Mouse (Mus musculus) megakaryocyte, embryonic 14.5 days (primary cell): Measurements from ENCODE around the gene Ift20. TPM values are rescaled to one million over a fixed set of nuclear protein-coding genes. Genes with fewer than 3 reads are reported as not detected.

Experiments
- H3K27me3 ChIP-seq: replicated peaks from 2 replicates; pipeline ENCODE3; 2012; ENCODE audit warnings: inconsistent platforms
- H3K36me3 ChIP-seq: replicated peaks from 2 replicates; pipeline ENCODE3; 2012; ENCODE audit warnings: low read length, inconsistent platforms, mixed read lengths
- H3K4me1 ChIP-seq: 2 replicates; pipeline ENCODE4 v1.6.1; 2012; ENCODE audit warnings: inconsistent platforms
- H3K4me3 ChIP-seq: replicated peaks from 2 replicates; pipeline ENCODE3; 2012; ENCODE audit warnings: moderate library complexity, mild to moderate bottlenecking, inconsistent platforms
- H3K9me3 ChIP-seq: 2 replicates; pipeline ENCODE4 v1.6.1; 2012; ENCODE audit warnings: inconsistent platforms
- FLI1 ChIP-seq: IDR thresholded peaks from 2 replicates; pipeline ENCODE4 v1.6.1; 2012; ENCODE audit warnings: low read length, inconsistent platforms, mixed read lengths
- GATA1 ChIP-seq: IDR thresholded peaks from 3 replicates; pipeline ENCODE4 v1.6.1; 2012; ENCODE audit warnings: mixed read lengths, low read length, inconsistent platforms, borderline replicate concordance
- polyA plus RNA-seq: library from polyadenylated mRNA; stranded (reverse); fragments of >175 nt; gene quantifications from 2 replicates; pipeline ENCODE4 v1.2.3, GENCODE M21; 2012; ENCODE audit warnings: low replicate concordance; ENCODE audit not compliant: insufficient read depth

Gene Ift20
- 104 and 119 TPM in 2 replicates for polyA plus RNA-seq

- Histone ChIP-seq H3K9me3 (no peaks in the 10 kb centered on the region), H3K36me3 (peaks cover 31% of the 10 kb centered on the region), H3K4me3 (peak within 1 kb of the TSS; percentile 98), H3K4me1 (peaks cover 50% of the 10 kb centered on the region), H3K27me3 (peaks cover 5% of the 10 kb centered on the region)
- TF ChIP-seq FLI1 (no peak), GATA1 (peak; percentile 77; the same call in 2 of the 3 replicates)
Measured at GRCm38 (mm10) chr11:78536080-78536689, at the start of gene Ift20, which contains the start of gene Tnfaip1. Gene Ift20, plus strand, starts transcription at chr11:78536361. Gene Tnfaip1, minus strand, starts transcription at chr11:78536332.

GRCm38 (mm10) chr11:78488168-78488567 is 48.0 kb upstream of the Ift20 start:
- Histone ChIP-seq H3K4me3 (no peak overlapping the region), H3K9me3 (peaks cover 12% of the 10 kb centered on the region), H3K4me1 (peaks cover 18% of the 10 kb centered on the region), H3K36me3 (no peaks in the 10 kb centered on the region), H3K27me3 (peaks cover 81% of the 10 kb centered on the region)
- no peak for TF ChIP-seq FLI1
- no peak for TF ChIP-seq GATA1

- Histone ChIP-seq H3K9me3 (peaks cover 19% of the 10 kb centered on the region), H3K4me3 (peak overlapping the region; percentile 85), H3K27me3 (peaks cover 81% of the 10 kb centered on the region), H3K4me1 (peaks cover 18% of the 10 kb centered on the region), H3K36me3 (no peaks in the 10 kb centered on the region)
- TF ChIP-seq FLI1 = no peak
- TF ChIP-seq GATA1 = no peak
Measured at GRCm38 (mm10) chr11:78490781-78491241, 45.4 kb upstream of the Ift20 start.

GRCm38 (mm10) chr11:78495904-78496303 is 40.3 kb upstream of the Ift20 start:
- TF ChIP-seq FLI1 (no peak), GATA1 (no peak)
- Histone ChIP-seq H3K36me3 (no peaks in the 10 kb centered on the region), H3K4me1 (peaks cover 24% of the 10 kb centered on the region), H3K27me3 (peaks cover 79% of the 10 kb centered on the region), H3K4me3 (no peak overlapping the region), H3K9me3 (0 out of 2 replicates have a peak, but pooled peaks cover 8% of the 10 kb centered on the region)

- TF ChIP-seq FLI1 (no peak), GATA1 (no peak)
- H3K27me3 ChIP-seq = peaks cover 79% of the 10 kb centered on the region
- no peaks in the 10 kb centered on the region for H3K36me3 ChIP-seq
- 0 out of 2 replicates have a peak, but pooled peaks cover 8% of the 10 kb centered on the region for H3K9me3 ChIP-seq
- peaks cover 21% of the 10 kb centered on the region for H3K4me1 ChIP-seq
- peak overlapping the region; percentile 90 for H3K4me3 ChIP-seq
Measured at GRCm38 (mm10) chr11:78497071-78497541, 39.1 kb upstream of the Ift20 start.

- no peaks in the 10 kb centered on the region for H3K36me3 ChIP-seq
- H3K27me3 ChIP-seq = peaks cover 81% of the 10 kb centered on the region
- TF ChIP-seq GATA1 (no peak), FLI1 (no peak)
- peaks cover 21% of the 10 kb centered on the region for H3K4me1 ChIP-seq
- peak within 1 kb of the TSS; percentile 90 for H3K4me3 ChIP-seq
- 0 out of 2 replicates have a peak, but pooled peaks cover 8% of the 10 kb centered on the region for H3K9me3 ChIP-seq
Measured at GRCm38 (mm10) chr11:78497544-78498522, 38.3 kb upstream of the Ift20 start, which contains the start of gene Sarm1. Gene Sarm1, minus strand, starts transcription at chr11:78497754.

GRCm38 (mm10) chr11:78499004-78499403 is 37.2 kb upstream of the Ift20 start, which contains the start of gene Vtn:
Gene Vtn, plus strand, starts transcription at chr11:78499091.
- Histone ChIP-seq H3K4me1 (peaks cover 25% of the 10 kb centered on the region), H3K4me3 (peak within 1 kb of the TSS; percentile 90), H3K9me3 (0 out of 2 replicates have a peak, but pooled peaks cover 7% of the 10 kb centered on the region), H3K36me3 (no peaks in the 10 kb centered on the region), H3K27me3 (peaks cover 87% of the 10 kb centered on the region)
- TF ChIP-seq FLI1 = no peak
- TF ChIP-seq GATA1 = no peak

- no peak for TF ChIP-seq GATA1
- TF ChIP-seq FLI1 = no peak
- no peak overlapping the region for H3K4me3 ChIP-seq
- H3K9me3 ChIP-seq = 0 out of 2 replicates have a peak, but pooled peaks cover 1% of the 10 kb centered on the region
- peaks cover 25% of the 10 kb centered on the region for H3K4me1 ChIP-seq
- H3K27me3 ChIP-seq = peaks cover 82% of the 10 kb centered on the region
- no peaks in the 10 kb centered on the region for H3K36me3 ChIP-seq
Measured at GRCm38 (mm10) chr11:78499543-78499942, 36.6 kb upstream of the Ift20 start.

- no peak for TF ChIP-seq GATA1
- TF ChIP-seq FLI1 = no peak
- H3K36me3 ChIP-seq = peaks cover 11% of the 10 kb centered on the region
- H3K4me3 ChIP-seq = no peak overlapping the region
- no peaks in the 10 kb centered on the region for H3K9me3 ChIP-seq
- peaks cover 71% of the 10 kb centered on the region for H3K27me3 ChIP-seq
- peaks cover 25% of the 10 kb centered on the region for H3K4me1 ChIP-seq
Measured at GRCm38 (mm10) chr11:78500623-78501202, 35.4 kb upstream of the Ift20 start.
